Mouse (Mus musculus): ENCODE measurements around the gene Fads6. TPM values are rescaled to one million over a fixed set of nuclear protein-coding genes. Genes with fewer than 3 reads are reported as not detected.

Gene Fads6
- polyA plus RNA-seq, 1 experiment, result 0.71 TPM

GRCm38 (mm10) chr11:115246386-115246785 lies 51.1 kb downstream of the Fads6 start:
- H3K4me1 ChIP-seq (ENCODE audit: control insufficient read depth, insufficient read depth, insufficient read length, low read length), result no peaks in the 10 kb centered on the region; the same call in 1 of the 2 replicates

GRCm38 (mm10) chr11:115244840-115245239 lies 52.6 kb downstream of the Fads6 start:
- no peak overlapping the region for H3K27ac ChIP-seq (ENCODE audit: insufficient read depth, low read depth, low read length)
- H3K4me3 ChIP-seq (ENCODE audit: low read depth, low read length), result no peak overlapping the region
- H3K36me3 ChIP-seq (ENCODE audit: control insufficient read depth, insufficient read depth, low read length), result peaks cover 13% of the 10 kb centered on the region; the same call in 1 of the 2 replicates
- peaks cover 15% of the 10 kb centered on the region for H3K27me3 ChIP-seq (ENCODE audit: control insufficient read depth, insufficient read depth, low read length)
- WGBS, result 89% methylated on average over 8 of the region's 8 CpGs
- TF ChIP-seq CTCF (IDR thresholded peaks at IDR 0.05; ENCODE audit: extremely low read depth, insufficient read length, insufficient replicate concordance, low read depth, low read length), result no peak
- no peak for TF ChIP-seq POLR2A (IDR thresholded peaks at IDR 0.05; ENCODE audit: low read depth, low read length)
- no peaks in the 10 kb centered on the region; the same call in 1 of the 2 replicates for H3K4me1 ChIP-seq (ENCODE audit: control insufficient read depth, insufficient read depth, insufficient read length, low read length)

More at GRCm38 (mm10) chr11:115246386-115246785, 51.1 kb downstream of the Fads6 start:
- peaks cover 13% of the 10 kb centered on the region; the same call in 1 of the 2 replicates for H3K36me3 ChIP-seq (ENCODE audit: control insufficient read depth, insufficient read depth, low read length)
- H3K27me3 ChIP-seq (ENCODE audit: control insufficient read depth, insufficient read depth, low read length), result peaks cover 29% of the 10 kb centered on the region
- no peak overlapping the region for H3K27ac ChIP-seq (ENCODE audit: insufficient read depth, low read depth, low read length)
- H3K4me3 ChIP-seq (ENCODE audit: low read depth, low read length), result no peak overlapping the region
- TF ChIP-seq POLR2A (IDR thresholded peaks at IDR 0.05; ENCODE audit: low read depth, low read length) (no peak), CTCF (IDR thresholded peaks at IDR 0.05; ENCODE audit: extremely low read depth, insufficient read length, insufficient replicate concordance, low read depth, low read length) (no peak)
- 58% methylated on average over 8 of the region's 8 CpGs for WGBS

- peaks cover 4% of the 10 kb centered on the region for H3K27me3 ChIP-seq (ENCODE audit: control insufficient read depth, insufficient read depth, low read length)
- 91% methylated on average over 12 of the region's 12 CpGs for WGBS
- TF ChIP-seq POLR2A (IDR thresholded peaks at IDR 0.05; ENCODE audit: low read depth, low read length), result no peak
- TF ChIP-seq CTCF (IDR thresholded peaks at IDR 0.05; ENCODE audit: extremely low read depth, insufficient read length, insufficient replicate concordance, low read depth, low read length), result no peak
- peaks cover 13% of the 10 kb centered on the region; the same call in 1 of the 2 replicates for H3K36me3 ChIP-seq (ENCODE audit: control insufficient read depth, insufficient read depth, low read length)
- H3K4me3 ChIP-seq (ENCODE audit: low read depth, low read length), result no peak overlapping the region
- no peak overlapping the region for H3K27ac ChIP-seq (ENCODE audit: insufficient read depth, low read depth, low read length)
- H3K4me1 ChIP-seq (ENCODE audit: control insufficient read depth, insufficient read depth, insufficient read length, low read length), result no peaks in the 10 kb centered on the region
These were observed 53.7 kb downstream of the Fads6 start for GRCm38 (mm10) chr11:115243783-115244182.

GRCm38 (mm10) chr11:115242746-115243145 lies 54.7 kb downstream of the Fads6 start:
- no peaks in the 10 kb centered on the region for H3K4me1 ChIP-seq (ENCODE audit: control insufficient read depth, insufficient read depth, insufficient read length, low read length)
- no peak overlapping the region for H3K4me3 ChIP-seq (ENCODE audit: low read depth, low read length)
- H3K27ac ChIP-seq (ENCODE audit: insufficient read depth, low read depth, low read length), result no peak overlapping the region
- WGBS, result 88% methylated on average over 3 of the region's 3 CpGs
- peaks cover 13% of the 10 kb centered on the region; the same call in 1 of the 2 replicates for H3K36me3 ChIP-seq (ENCODE audit: control insufficient read depth, insufficient read depth, low read length)
- H3K27me3 ChIP-seq (ENCODE audit: control insufficient read depth, insufficient read depth, low read length), result no peaks in the 10 kb centered on the region
- TF ChIP-seq POLR2A (IDR thresholded peaks at IDR 0.05; ENCODE audit: low read depth, low read length) (no peak), CTCF (IDR thresholded peaks at IDR 0.05; ENCODE audit: extremely low read depth, insufficient read length, insufficient replicate concordance, low read depth, low read length) (no peak)

GRCm38 (mm10) chr11:115241402-115241801 lies 56.1 kb downstream of the Fads6 start:
- Histone ChIP-seq H3K4me3 (ENCODE audit: low read depth, low read length) (no peak overlapping the region), H3K27me3 (ENCODE audit: control insufficient read depth, insufficient read depth, low read length) (no peaks in the 10 kb centered on the region), H3K4me1 (ENCODE audit: control insufficient read depth, insufficient read depth, insufficient read length, low read length) (no peaks in the 10 kb centered on the region), H3K36me3 (ENCODE audit: control insufficient read depth, insufficient read depth, low read length) (peaks cover 13% of the 10 kb centered on the region; the same call in 1 of the 2 replicates), H3K27ac (ENCODE audit: insufficient read depth, low read depth, low read length) (no peak overlapping the region)
- TF ChIP-seq POLR2A (IDR thresholded peaks at IDR 0.05; ENCODE audit: low read depth, low read length) (no peak), CTCF (IDR thresholded peaks at IDR 0.05; ENCODE audit: extremely low read depth, insufficient read length, insufficient replicate concordance, low read depth, low read length) (no peak)
- WGBS, result 71% methylated on average over 11 of the region's 11 CpGs

GRCm38 (mm10) chr11:115236570-115236969 lies 60.9 kb downstream of the Fads6 start:
- H3K27ac ChIP-seq (ENCODE audit: insufficient read depth, low read depth, low read length), result no peak overlapping the region
- no peak overlapping the region for H3K4me3 ChIP-seq (ENCODE audit: low read depth, low read length)
- TF ChIP-seq CTCF (IDR thresholded peaks at IDR 0.05; ENCODE audit: extremely low read depth, insufficient read length, insufficient replicate concordance, low read depth, low read length), result no peak
- TF ChIP-seq POLR2A (IDR thresholded peaks at IDR 0.05; ENCODE audit: low read depth, low read length), result no peak
- H3K4me1 ChIP-seq (ENCODE audit: control insufficient read depth, insufficient read depth, insufficient read length, low read length), result peaks cover 4% of the 10 kb centered on the region; the same call in 1 of the 2 replicates
- H3K36me3 ChIP-seq (ENCODE audit: control insufficient read depth, insufficient read depth, low read length), result 0 out of 2 replicates have a peak, but pooled peaks cover 2% of the 10 kb centered on the region
- no peaks in the 10 kb centered on the region for H3K27me3 ChIP-seq (ENCODE audit: control insufficient read depth, insufficient read depth, low read length)
- WGBS, result 65% methylated on average over 5 of the region's 5 CpGs

- Histone ChIP-seq H3K4me1 (ENCODE audit: control insufficient read depth, insufficient read depth, insufficient read length, low read length) (peaks cover 7% of the 10 kb centered on the region), H3K4me3 (ENCODE audit: low read depth, low read length) (no peak overlapping the region), H3K27ac (ENCODE audit: insufficient read depth, low read depth, low read length) (no peak overlapping the region), H3K27me3 (ENCODE audit: control insufficient read depth, insufficient read depth, low read length) (no peaks in the 10 kb centered on the region), H3K36me3 (ENCODE audit: control insufficient read depth, insufficient read depth, low read length) (0 out of 2 replicates have a peak, but pooled peaks cover 2% of the 10 kb centered on the region)
- 85% methylated on average over 15 of the region's 15 CpGs for WGBS
- TF ChIP-seq POLR2A (IDR thresholded peaks at IDR 0.05; ENCODE audit: low read depth, low read length) (no peak), CTCF (IDR thresholded peaks at IDR 0.05; ENCODE audit: extremely low read depth, insufficient read length, insufficient replicate concordance, low read depth, low read length) (no peak)
These were observed 63.0 kb downstream of the Fads6 start for GRCm38 (mm10) chr11:115234320-115235044.

Data from small intestine, adult 2 months (tissue).